Mouse (Mus musculus): ENCODE data around the gene Ncapd2. TPM values are rescaled to one million over a fixed set of nuclear protein-coding genes. Genes with fewer than 3 reads are reported as not detected.

Gene Ncapd2
- polyA plus RNA-seq (2012; rRNA removed), result 51.7 and 53.6 TPM in 2 replicates

- peak; percentile 94 to 98 for DNase-seq (ENCODE audit: extremely low spot score in 1 of 2, low spot score in 1 of 2)
These were observed at the start of gene Ncapd2, which contains the start of gene Mrpl51 for GRCm38 (mm10) chr6:125191332-125192015. TSS of gene Ncapd2 (minus strand) at chr6:125191701. TSS of gene Mrpl51 (plus strand) at chr6:125191801.

GRCm38 (mm10) chr6:125240617-125241016 is 49.1 kb upstream of the Ncapd2 start:
- no peak for DNase-seq (ENCODE audit: extremely low spot score in 1 of 2, low spot score in 1 of 2)

GRCm38 (mm10) chr6:125239547-125239946 is 48.0 kb upstream of the Ncapd2 start:
- no peak for DNase-seq (ENCODE audit: extremely low spot score in 1 of 2, low spot score in 1 of 2)

GRCm38 (mm10) chr6:125238396-125238795 is 46.9 kb upstream of the Ncapd2 start:
- no peak for DNase-seq (ENCODE audit: extremely low spot score in 1 of 2, low spot score in 1 of 2)

GRCm38 (mm10) chr6:125237421-125237820 is 45.9 kb upstream of the Ncapd2 start:
- no peak for DNase-seq (ENCODE audit: extremely low spot score in 1 of 2, low spot score in 1 of 2)

- DNase-seq (ENCODE audit: extremely low spot score in 1 of 2, low spot score in 1 of 2), result no peak
These were observed 45.3 kb upstream of the Ncapd2 start, which contains the start of gene Cd27 for GRCm38 (mm10) chr6:125236782-125237181. TSS of gene Cd27 (minus strand) at chr6:125237010.

GRCm38 (mm10) chr6:125236341-125236740 is 44.8 kb upstream of the Ncapd2 start:
- no peak for DNase-seq (ENCODE audit: extremely low spot score in 1 of 2, low spot score in 1 of 2)

GRCm38 (mm10) chr6:125234520-125234828 is 43.0 kb upstream of the Ncapd2 start:
- no peak for DNase-seq (ENCODE audit: extremely low spot score in 1 of 2, low spot score in 1 of 2)

GRCm38 (mm10) chr6:125233816-125234519 is 42.5 kb upstream of the Ncapd2 start:
- no peak for DNase-seq (ENCODE audit: extremely low spot score in 1 of 2, low spot score in 1 of 2)

GRCm38 (mm10) chr6:125232516-125232915 is 41.0 kb upstream of the Ncapd2 start:
- no peak for DNase-seq (ENCODE audit: extremely low spot score in 1 of 2, low spot score in 1 of 2)

GRCm38 (mm10) chr6:125232045-125232437 is 40.5 kb upstream of the Ncapd2 start:
- no peak for DNase-seq (ENCODE audit: extremely low spot score in 1 of 2, low spot score in 1 of 2)

GRCm38 (mm10) chr6:125231117-125232044 is 39.9 kb upstream of the Ncapd2 start, which contains the start of gene Tapbpl:
TSS of gene Tapbpl (minus strand) at chr6:125231860.
- peak in 1 of 2 experiments; percentile 58 for DNase-seq (ENCODE audit: extremely low spot score in 1 of 2, low spot score in 1 of 2)

GRCm38 (mm10) chr6:125230571-125230970 is 39.1 kb upstream of the Ncapd2 start:
- DNase-seq (ENCODE audit: extremely low spot score in 1 of 2, low spot score in 1 of 2), result no peak

GRCm38 (mm10) chr6:125225518-125226115 is 34.1 kb upstream of the Ncapd2 start:
- DNase-seq (ENCODE audit: extremely low spot score in 1 of 2, low spot score in 1 of 2), result peak; percentile 39 to 64

GRCm38 (mm10) chr6:125222577-125222976 is 31.1 kb upstream of the Ncapd2 start:
- no peak for DNase-seq (ENCODE audit: extremely low spot score in 1 of 2, low spot score in 1 of 2)

- no peak for DNase-seq (ENCODE audit: extremely low spot score in 1 of 2, low spot score in 1 of 2)
These were observed 30.6 kb upstream of the Ncapd2 start for GRCm38 (mm10) chr6:125222146-125222545.

- DNase-seq (ENCODE audit: extremely low spot score in 1 of 2, low spot score in 1 of 2), result no peak
These were observed 29.7 kb upstream of the Ncapd2 start for GRCm38 (mm10) chr6:125221115-125221745.

- peak; percentile 57 to 85 for DNase-seq (ENCODE audit: extremely low spot score in 1 of 2, low spot score in 1 of 2)
These were observed 27.5 kb upstream of the Ncapd2 start for GRCm38 (mm10) chr6:125218963-125219362.

GRCm38 (mm10) chr6:125217899-125218298 is 26.4 kb upstream of the Ncapd2 start:
- peak in 1 of 2 experiments; percentile 49 for DNase-seq (ENCODE audit: extremely low spot score in 1 of 2, low spot score in 1 of 2)

- no peak for DNase-seq (ENCODE audit: extremely low spot score in 1 of 2, low spot score in 1 of 2)
These were observed 25.4 kb upstream of the Ncapd2 start for GRCm38 (mm10) chr6:125216898-125217297.
